In genomic region chr8:111876355-111876948, GRCm38 (mm10) we compare ENCODE assay signal across 8 mouse cellular contexts. TPM values are rescaled to one million over a fixed set of nuclear protein-coding genes. Genes with fewer than 3 reads are reported as not detected.
DNase-seq lines count a peak whose midpoint lies in the region; ATAC-seq lines count a peak whose summit lies in the region.

TSS of gene Tmem170 (minus strand) at chr8:111876750.

- WGBS in heart, embryonic 13.5 days = under 1% methylated on average over 53 of the region's 53 CpGs
- under 1% methylated on average over 53 of the region's 53 CpGs for WGBS in liver, embryonic 12.5 days (ENCODE audit: insufficient replicate concordance)
- 0% methylated on average over 48 of the region's 53 CpGs for WGBS in stomach, embryonic 15.5 days

- peak; percentile 99 for DNase-seq in CD4-positive, CD25-positive, alpha-beta regulatory T cell, adult 2 months (ENCODE audit: low read depth, low spot score)
- DNase-seq in fat pad, adult 2 months (ENCODE audit: extremely low read depth, low read depth, low spot score) = peak; percentile 74
- DNase-seq in kidney, postnatal 10 days = peak; percentile 98
- peak; percentile 97 to 98 for DNase-seq in natural killer cell, adult 2 months (ENCODE audit: low spot score in 2 of 2)

- no peaks in the 10 kb centered on the region for H3K9me3 ChIP-seq in heart, embryonic 13.5 days
- no peaks in the 10 kb centered on the region for H3K9me3 ChIP-seq in liver, embryonic 12.5 days (replicated peaks)
- H3K9me3 ChIP-seq in stomach, embryonic 15.5 days = no peaks in the 10 kb centered on the region

- peak within 1 kb of the TSS; percentile 78 for H3K4me3 ChIP-seq in brown adipose tissue, adult 24 weeks (ENCODE audit: insufficient read depth, low read depth, low read length)
- H3K4me3 ChIP-seq in heart, embryonic 13.5 days = peak within 1 kb of the TSS; percentile 71
- peak within 1 kb of the TSS; percentile 80 for H3K4me3 ChIP-seq in liver, embryonic 12.5 days
- peak within 1 kb of the TSS; percentile 98 for H3K4me3 ChIP-seq in stomach, embryonic 15.5 days (replicated peaks)

- peak; percentile 98 for ATAC-seq in heart, embryonic 13.5 days (ENCODE audit: extremely low read depth, insufficient number of reproducible peaks, low FRiP score, low TSS enrichment)
- ATAC-seq in liver, embryonic 12.5 days = peak; percentile 99
- ATAC-seq in stomach, embryonic 15.5 days (ENCODE audit: insufficient read depth, low FRiP score, low read depth) = peak; percentile 99

- H3K9ac ChIP-seq in heart, embryonic 13.5 days = peak within 1 kb of the TSS; percentile 86
- H3K9ac ChIP-seq in liver, embryonic 12.5 days = peak within 1 kb of the TSS; percentile 82
- peak within 1 kb of the TSS; percentile 68 for H3K9ac ChIP-seq in stomach, embryonic 15.5 days

- no peaks in the 10 kb centered on the region for H3K27me3 ChIP-seq in heart, embryonic 13.5 days (replicated peaks)
- no peaks in the 10 kb centered on the region for H3K27me3 ChIP-seq in liver, embryonic 12.5 days (replicated peaks)
- no peaks in the 10 kb centered on the region for H3K27me3 ChIP-seq in stomach, embryonic 15.5 days (replicated peaks)

- peak within 1 kb of the TSS; percentile 82 for H3K4me2 ChIP-seq in heart, embryonic 13.5 days
- H3K4me2 ChIP-seq in liver, embryonic 12.5 days = peak within 1 kb of the TSS; percentile 93
- H3K4me2 ChIP-seq in stomach, embryonic 15.5 days = peak within 1 kb of the TSS; percentile 69

- H3K4me1 ChIP-seq in brown adipose tissue, adult 24 weeks (ENCODE audit: control insufficient read depth, insufficient read depth, insufficient read length, low read length) = no peaks in the 10 kb centered on the region
- H3K4me1 ChIP-seq in heart, embryonic 13.5 days = peaks cover 8% of the 10 kb centered on the region
- H3K4me1 ChIP-seq in liver, embryonic 12.5 days = peaks cover 21% of the 10 kb centered on the region
- H3K4me1 ChIP-seq in stomach, embryonic 15.5 days = peaks cover 5% of the 10 kb centered on the region; the same call in 1 of the 2 replicates

- peak within 1 kb of the TSS; percentile 76 for H3K27ac ChIP-seq in brown adipose tissue, adult 24 weeks (replicated peaks; ENCODE audit: low read depth, low read length)
- H3K27ac ChIP-seq in heart, embryonic 13.5 days (replicated peaks) = peak within 1 kb of the TSS; percentile 68
- H3K27ac ChIP-seq in liver, embryonic 12.5 days = peak within 1 kb of the TSS; percentile 81
- H3K27ac ChIP-seq in stomach, embryonic 15.5 days = peak within 1 kb of the TSS; percentile 86

- no peaks in the 10 kb centered on the region for H3K36me3 ChIP-seq in heart, embryonic 13.5 days
- H3K36me3 ChIP-seq in liver, embryonic 12.5 days = no peaks in the 10 kb centered on the region
- no peaks in the 10 kb centered on the region for H3K36me3 ChIP-seq in stomach, embryonic 15.5 days

RNA-seq across cellular contexts. Expression of gene Tmem170, which starts in this region (rescaled TPM):
- 4.5 and 6.0 TPM in 2 replicates for polyA plus RNA-seq in brown adipose tissue, adult 24 weeks (2012; ENCODE audit: insufficient read depth, insufficient read length, missing spikeins)
- polyA plus RNA-seq in heart, embryonic 13.5 days (2015; fragmentation: Nextera tagmentation; extraction: Ambion mirVana) = 3.4 and 3.8 TPM in 2 replicates
- 5.6 and 6.0 TPM in 2 replicates for polyA plus RNA-seq in liver, embryonic 12.5 days (2016; fragmentation: Nextera tagmentation; extraction: Ambion mirVana)
- 12.8 and 13.3 TPM in 2 replicates for polyA plus RNA-seq in stomach, embryonic 15.5 days (2015; fragmentation: Nextera tagmentation; extraction: Ambion mirVana)

Comparison
In these comparisons a context has a peak if more than half of its experiments do, and no peak if none do; other contexts are left out.
1. Peak in every context shown above with its lines: DNase-seq, ATAC-seq, H3K4me3 ChIP-seq and H3K27ac ChIP-seq.